Mouse (Mus musculus): ENCODE measurements at regions not wholly inside any gene's neighbourhood (a gene's known extent, or its start where the extent isn't known, plus 50 kb on each side); places are given as distances from the start of the nearest gene placed in this dataset.

DNA sequence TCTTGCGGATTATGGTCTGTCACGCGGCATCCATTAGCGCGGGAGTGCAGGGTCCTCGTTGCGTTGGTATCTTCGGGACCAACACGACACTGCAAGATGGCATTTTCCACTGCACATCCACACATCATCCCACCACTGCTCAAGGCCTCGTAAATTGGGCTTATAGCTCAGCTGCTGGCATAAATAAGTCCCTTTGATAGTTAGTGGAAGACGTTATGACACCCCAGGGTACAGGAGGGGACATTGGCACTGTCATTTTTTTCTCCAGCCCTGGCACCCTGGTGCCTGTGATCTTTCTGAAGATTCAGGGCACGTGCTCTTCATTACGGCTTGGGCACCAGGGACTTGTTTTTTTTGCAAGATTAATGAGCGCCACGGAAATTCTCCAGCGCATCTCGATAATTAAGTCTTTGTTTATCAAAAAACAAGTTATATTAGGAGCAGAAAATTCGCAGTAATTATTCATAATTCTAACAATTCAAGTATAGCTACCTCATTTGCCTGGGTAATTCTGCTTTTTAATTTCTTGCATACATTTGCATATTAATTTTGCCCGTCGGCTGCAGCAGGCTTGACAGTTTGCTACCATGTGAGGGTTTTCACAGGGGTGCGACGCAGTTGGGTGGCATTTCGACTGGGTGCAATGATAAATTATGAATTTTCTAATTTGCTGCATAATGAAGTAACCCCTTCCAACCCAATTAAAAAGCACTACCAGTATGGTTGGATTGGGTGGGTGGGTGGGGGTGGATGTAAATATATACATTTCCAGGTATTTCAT lies 119.1 kb downstream of the Vrk1 start:
- DNase-seq (ENCODE audit: extremely low spot score in 1 of 2, low spot score in 1 of 2) = no peak

DNA sequence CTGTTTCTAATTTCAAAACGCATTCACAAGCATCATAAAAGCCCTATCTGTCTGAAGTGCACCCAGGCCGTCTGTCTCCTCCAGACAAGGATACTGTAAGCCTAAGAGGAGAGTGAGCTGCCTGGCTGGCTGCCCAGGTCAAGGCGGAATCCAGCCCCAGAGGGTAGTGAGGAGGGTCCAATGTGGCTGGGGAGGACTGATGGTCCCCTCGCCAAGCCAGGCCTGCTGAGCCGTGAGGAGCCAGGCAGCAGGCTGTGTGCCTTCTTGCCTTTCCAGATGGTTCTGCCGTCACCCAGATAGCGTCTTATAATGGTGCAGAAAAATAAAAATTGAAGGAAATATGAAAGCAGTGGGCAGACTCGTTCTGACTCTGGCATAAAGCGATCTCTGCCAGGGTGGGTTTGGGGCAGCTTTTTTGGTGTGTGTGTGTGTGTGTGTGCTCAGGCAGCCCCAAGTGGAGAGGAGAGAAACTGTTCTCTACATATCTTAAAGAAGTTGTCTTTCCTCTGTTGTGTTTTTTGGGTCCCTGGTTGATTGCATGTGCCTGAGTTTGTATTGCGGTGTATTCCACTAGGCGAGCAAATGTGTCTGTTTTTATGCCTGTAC lies 120.1 kb downstream of the Vrk1 start:
- no peak for DNase-seq (ENCODE audit: extremely low spot score in 1 of 2, low spot score in 1 of 2)

DNA sequence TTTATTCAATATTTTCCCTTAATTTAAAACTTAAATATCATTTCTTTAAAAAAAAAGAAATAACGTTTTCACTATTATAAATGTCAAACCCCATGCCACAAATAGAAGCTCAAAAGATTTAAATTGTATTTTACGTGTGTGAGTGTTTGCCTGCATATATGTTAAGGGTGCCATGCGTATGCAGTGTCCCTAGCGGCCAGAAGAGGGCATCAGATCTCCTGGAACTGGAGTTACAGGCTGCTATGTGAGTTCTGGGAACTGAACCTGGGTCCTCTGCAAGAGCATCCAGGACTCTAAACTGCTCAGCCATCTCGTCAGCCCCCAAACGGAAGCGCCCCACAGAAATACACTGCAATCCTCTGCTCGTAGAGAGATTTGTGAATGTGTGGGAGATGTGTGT lies 122.7 kb downstream of the Vrk1 start:
- no peak for DNase-seq (ENCODE audit: extremely low spot score in 1 of 2, low spot score in 1 of 2)

DNA sequence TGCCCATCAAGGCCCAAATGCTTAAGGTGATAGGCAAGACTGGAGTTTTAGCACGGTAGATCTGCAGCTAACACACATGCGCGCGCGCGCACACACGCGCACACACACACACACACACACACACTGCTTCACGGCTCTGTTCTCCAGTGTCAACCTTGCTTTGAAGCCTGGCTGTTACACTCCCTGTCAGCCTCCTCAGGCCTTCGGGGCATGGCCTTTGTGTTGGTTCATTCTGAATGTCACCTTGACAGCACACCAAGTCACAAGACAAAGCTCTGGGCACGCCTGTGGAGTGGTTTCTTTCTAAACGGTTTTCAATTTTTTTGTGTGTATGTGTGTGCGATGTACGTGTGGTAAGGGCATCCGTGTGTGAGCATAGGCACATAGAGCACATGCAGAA lies 128.4 kb downstream of the Vrk1 start:
- DNase-seq (ENCODE audit: extremely low spot score in 1 of 2, low spot score in 1 of 2) = no peak

- no peak for DNase-seq (ENCODE audit: extremely low spot score in 1 of 2, low spot score in 1 of 2)
These were observed 129.5 kb downstream of the Vrk1 start for GRCm38 (mm10) chr12:106139491-106139890.

DNA sequence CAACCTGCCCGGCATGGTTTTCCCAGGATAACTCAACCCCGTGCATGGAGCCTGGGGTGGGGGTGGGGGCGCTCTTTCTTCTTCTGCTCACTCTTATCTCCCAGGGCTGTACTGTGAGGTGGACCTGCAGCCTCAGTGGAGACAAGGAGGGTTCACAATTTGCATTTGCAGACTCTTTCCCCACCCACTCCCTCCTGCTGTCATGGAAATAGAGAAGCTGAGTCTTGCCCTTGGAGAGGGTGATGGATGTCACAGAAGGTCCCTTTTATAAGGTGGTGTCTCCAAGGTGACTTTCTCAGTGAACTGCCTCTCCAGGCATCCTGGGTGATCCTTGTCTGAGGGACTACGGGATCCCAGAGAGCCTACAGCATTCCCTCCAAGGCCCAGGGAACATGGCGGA lies 129.9 kb downstream of the Vrk1 start:
- no peak for DNase-seq (ENCODE audit: extremely low spot score in 1 of 2, low spot score in 1 of 2)

DNA sequence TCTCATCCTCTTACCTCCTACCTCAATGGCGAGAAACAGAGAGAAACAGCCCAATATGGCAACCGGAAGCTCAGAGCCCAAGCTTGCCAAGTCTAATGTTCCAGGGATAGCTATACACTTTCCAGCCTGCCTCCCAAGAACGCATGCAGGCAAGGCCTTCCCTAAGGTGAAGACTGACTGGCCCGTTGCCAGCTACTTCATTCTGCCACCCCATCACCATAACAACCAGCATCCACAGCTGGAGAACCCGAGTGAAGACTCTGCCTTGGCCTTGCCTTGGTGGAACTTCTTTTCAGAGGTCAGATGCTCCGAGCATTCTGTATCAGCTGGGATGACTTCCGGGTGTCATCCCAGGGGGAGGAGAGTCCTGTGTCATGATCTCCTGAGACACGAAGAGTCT lies 130.6 kb downstream of the Vrk1 start:
- no peak for DNase-seq (ENCODE audit: extremely low spot score in 1 of 2, low spot score in 1 of 2)

- DNase-seq (ENCODE audit: extremely low spot score in 1 of 2, low spot score in 1 of 2) = no peak
These were observed 133.5 kb downstream of the Vrk1 start for GRCm38 (mm10) chr12:106143548-106143947.

- DNase-seq (ENCODE audit: extremely low spot score in 1 of 2, low spot score in 1 of 2) = no peak
These were observed 146.8 kb downstream of the Vrk1 start for GRCm38 (mm10) chr12:106156837-106157236.

- no peak for DNase-seq (ENCODE audit: extremely low spot score in 1 of 2, low spot score in 1 of 2)
These were observed 147.8 kb downstream of the Vrk1 start for GRCm38 (mm10) chr12:106157827-106158226.

DNA sequence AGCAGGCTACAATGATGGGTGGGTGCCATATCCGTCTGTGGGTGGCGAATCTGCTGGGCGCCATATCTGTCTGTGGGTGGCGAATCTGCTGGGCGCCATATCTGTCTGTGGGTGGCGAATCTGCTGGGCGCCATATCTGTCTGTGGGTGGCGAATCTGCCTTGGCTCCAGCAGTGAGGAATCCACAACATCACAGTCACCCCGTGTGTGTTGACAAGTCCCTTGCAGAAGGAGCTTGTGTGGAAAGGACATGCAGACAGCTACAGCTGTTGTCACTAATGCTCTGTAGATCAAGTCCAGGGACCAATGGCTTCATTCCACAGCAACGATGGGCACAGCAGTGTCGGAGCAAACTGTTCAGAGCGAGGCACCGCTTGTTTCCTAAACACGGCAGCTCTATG lies 148.6 kb downstream of the Vrk1 start:
- no peak for DNase-seq (ENCODE audit: extremely low spot score in 1 of 2, low spot score in 1 of 2)

DNA sequence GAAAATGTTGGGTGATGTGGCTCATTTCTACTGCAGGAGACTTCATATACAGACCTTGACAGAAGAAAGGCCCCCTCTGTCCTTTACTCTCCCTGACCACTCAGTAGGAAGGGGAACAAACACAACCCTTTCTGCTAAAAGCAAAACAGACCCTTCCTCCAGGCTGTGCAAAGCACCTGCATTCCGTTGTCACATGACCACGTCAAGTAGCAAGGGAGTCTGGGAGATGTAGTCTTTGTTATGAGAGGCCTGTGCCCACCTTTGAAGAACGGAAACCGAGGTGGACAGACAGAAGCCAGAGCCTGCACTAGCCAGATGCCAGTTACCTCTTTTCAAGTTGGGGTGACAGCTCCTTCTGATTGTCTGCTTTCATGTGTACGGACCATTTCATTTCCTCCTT lies 161.3 kb downstream of the Vrk1 start:
- DNase-seq (ENCODE audit: extremely low spot score in 1 of 2, low spot score in 1 of 2) = no peak

GRCm38 (mm10) chr12:106173211-106173610 lies 163.2 kb downstream of the Vrk1 start:
- no peak for DNase-seq (ENCODE audit: extremely low spot score in 1 of 2, low spot score in 1 of 2)

DNA sequence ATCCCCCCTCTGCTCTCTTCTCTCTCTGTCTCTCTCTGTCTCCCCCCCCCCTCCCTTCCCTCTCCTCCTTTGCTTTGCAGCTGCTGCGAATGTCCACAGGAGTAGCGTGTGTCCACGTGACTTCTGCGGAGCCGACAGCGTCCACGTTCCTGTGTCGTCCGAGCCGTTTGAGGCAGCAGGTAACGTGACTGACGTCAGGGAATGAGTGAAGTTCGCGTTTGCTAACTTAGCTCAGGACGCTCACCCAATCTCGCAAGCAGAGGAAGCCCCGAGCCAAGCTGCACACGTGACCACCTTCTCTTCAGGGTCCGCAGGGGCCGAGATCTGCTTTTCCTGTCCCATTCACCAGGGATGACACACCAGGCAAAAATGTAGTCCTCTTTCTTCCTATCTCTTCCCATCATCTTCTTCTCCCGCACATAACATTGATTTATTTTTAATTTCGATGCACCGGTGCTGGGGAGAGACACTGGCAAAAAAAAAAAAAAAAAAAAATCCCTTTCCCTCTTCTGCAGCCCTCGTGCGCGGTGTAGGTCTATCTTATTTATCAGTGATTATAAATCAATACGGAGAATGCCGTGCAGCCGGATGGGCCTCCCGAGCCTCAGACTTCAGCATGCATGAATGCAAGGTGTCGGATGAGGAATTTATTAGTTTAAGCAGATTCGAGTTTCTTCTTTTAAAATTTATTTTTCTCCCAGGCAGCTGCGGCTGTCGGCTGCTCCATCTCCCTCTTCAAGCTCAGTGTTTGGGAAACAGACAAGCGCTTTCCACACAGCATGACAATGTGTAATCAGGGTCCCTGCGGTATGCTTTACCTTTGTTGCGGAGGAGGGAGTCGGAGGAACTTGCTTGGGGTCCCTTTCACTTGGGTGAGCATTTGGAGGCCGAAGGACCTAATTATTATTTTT lies 164.3 kb downstream of the Vrk1 start:
- DNase-seq (ENCODE audit: extremely low spot score in 1 of 2, low spot score in 1 of 2) = peak; percentile 28 to 43

GRCm38 (mm10) chr12:106174981-106175700 lies 165.1 kb downstream of the Vrk1 start:
- DNase-seq (ENCODE audit: extremely low spot score in 1 of 2, low spot score in 1 of 2) = peak in 1 of 2 experiments; percentile 31

DNA sequence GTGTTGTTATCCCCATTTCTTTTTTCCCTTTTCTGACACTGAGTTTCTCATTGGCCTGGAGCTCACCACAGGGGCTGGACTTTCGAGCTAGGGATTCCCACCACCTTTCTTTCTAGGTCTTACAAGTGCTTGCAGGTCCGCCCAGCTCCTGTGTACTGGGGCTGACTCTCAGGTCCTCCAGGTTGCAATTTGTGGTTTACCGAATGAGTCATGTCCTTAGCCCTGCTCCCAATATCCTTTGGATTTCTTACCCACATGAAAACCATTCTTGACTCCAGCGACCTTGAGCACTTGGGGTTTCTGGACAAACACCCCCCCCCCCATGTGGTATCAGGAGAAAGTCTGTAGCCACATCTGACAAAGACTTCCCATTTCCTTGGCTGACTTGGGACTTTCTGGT lies 167.3 kb downstream of the Vrk1 start:
- no peak for DNase-seq (ENCODE audit: extremely low spot score in 1 of 2, low spot score in 1 of 2)

GRCm38 (mm10) chr12:106177861-106178260 lies 167.8 kb downstream of the Vrk1 start:
- no peak for DNase-seq (ENCODE audit: extremely low spot score in 1 of 2, low spot score in 1 of 2)

DNA sequence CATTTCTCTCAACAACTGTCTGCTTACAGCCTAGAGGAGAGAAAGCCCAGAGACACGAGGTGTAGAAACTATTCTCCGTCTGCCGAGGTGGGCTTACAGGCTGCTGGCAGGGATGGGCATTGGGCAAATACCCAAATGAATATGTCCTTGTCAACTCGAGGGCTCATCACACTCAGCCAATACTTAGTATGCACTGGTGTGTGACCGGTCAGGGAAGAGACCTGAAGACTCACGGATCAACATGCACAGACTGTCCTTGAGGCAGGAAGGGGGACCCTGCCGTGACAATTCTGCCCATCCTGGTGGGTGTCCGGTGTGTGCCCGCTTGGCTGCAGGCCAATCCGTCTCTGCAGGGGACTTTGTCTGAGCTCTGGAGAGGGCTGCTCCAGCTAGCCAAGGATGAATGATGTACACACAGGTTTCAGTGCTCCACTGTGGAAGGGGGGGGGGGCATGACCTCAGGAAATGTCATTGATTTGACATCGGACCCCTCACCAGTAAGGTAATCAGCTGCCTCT lies 168.7 kb downstream of the Vrk1 start:
- DNase-seq (ENCODE audit: extremely low spot score in 1 of 2, low spot score in 1 of 2) = no peak

GRCm38 (mm10) chr12:106182923-106183322 lies 172.9 kb downstream of the Vrk1 start:
- no peak for DNase-seq (ENCODE audit: extremely low spot score in 1 of 2, low spot score in 1 of 2)

DNA sequence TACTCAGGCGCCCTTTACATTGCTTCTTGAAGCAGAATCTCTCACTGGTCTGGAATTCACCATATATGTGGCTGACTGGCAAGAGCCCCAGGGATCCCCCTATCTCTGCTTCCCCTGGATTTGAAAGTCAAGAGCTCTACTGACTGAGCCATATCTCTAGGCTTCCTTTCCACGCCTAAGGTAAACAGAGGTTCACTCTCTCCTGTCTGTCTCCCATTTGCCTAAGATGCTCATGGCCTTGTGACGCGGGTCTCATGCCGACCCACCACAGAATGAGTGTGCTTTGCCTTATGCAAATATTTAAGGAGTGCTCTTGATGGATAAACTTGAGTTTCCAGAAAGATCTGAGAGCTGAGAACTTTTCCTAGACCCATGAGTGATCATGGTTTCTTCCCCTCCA lies 173.9 kb downstream of the Vrk1 start:
- DNase-seq (ENCODE audit: extremely low spot score in 1 of 2, low spot score in 1 of 2) = no peak
